Mouse (Mus musculus) small intestine, adult 2 months (tissue): ENCODE results near the gene Gm31571. TPM values are rescaled to one million over a fixed set of nuclear protein-coding genes. Genes with fewer than 3 reads are reported as not detected.
"Not testable (repeated sequence)": the region's sequence is repeated elsewhere in the genome, so short reads cannot be mapped to it uniquely, and the experiment has no call there.

Source experiments
- H3K27ac ChIP-seq: fragments of 200-500 bp; 2 replicates; pipeline ENCODE4 v1.5.1; 2012; ENCODE audit warnings: low read depth, low read length, control low read depth, inconsistent platforms; ENCODE audit not compliant: insufficient read depth
- H3K27me3 ChIP-seq: fragments of 200-500 bp; 2 replicates; pipeline ENCODE4 v1.6.1; 2012; ENCODE audit warnings: mild to moderate bottlenecking, moderate library complexity, low read length, inconsistent platforms; ENCODE audit not compliant: control insufficient read depth, insufficient read depth
- H3K36me3 ChIP-seq: fragments of 200-500 bp; 2 replicates; pipeline ENCODE4 v1.6.1; 2012; ENCODE audit warnings: mild to moderate bottlenecking, low read length, control low read depth, inconsistent platforms; ENCODE audit not compliant: control insufficient read depth, insufficient read depth
- H3K4me1 ChIP-seq: fragments of 200-500 bp; 2 replicates; pipeline ENCODE4 v1.6.1; 2012; ENCODE audit warnings: low read length, inconsistent platforms, mixed read lengths; ENCODE audit not compliant: control insufficient read depth, insufficient read depth, insufficient read length
- H3K4me3 ChIP-seq: fragments of 200-500 bp; 2 replicates; pipeline ENCODE4 v1.5.1; 2012; ENCODE audit warnings: low read depth, mild to moderate bottlenecking, control low read depth, inconsistent platforms, low read length, moderate library complexity
- WGBS: fragments of 180-500 bp; shearing (Covaris S2); methylation state at CpG from one replicate; pipeline ENCODE4 v1.1.7; 2018; 5-methylcytosine and 5-hydroxymethylcytosine counted together
- polyA plus RNA-seq: library from polyadenylated mRNA; depleted of rRNA; stranded (reverse); fragments of >200 nt; gene quantifications from 2 replicates; pipeline ENCODE4 v1.2.3, GENCODE M21; 2012; rRNA removed

The Gm31571 gene
- polyA plus RNA-seq = not detected in 2 replicates

GRCm38 (mm10) chrY:22051253-22051652, at the start of gene Gm31571:
Gm31571 (minus strand) TSS chrY:22051353.
- not testable (repeated sequence) for H3K4me3 ChIP-seq, H3K27ac ChIP-seq, H3K27me3 ChIP-seq, H3K36me3 ChIP-seq, H3K4me1 ChIP-seq
- no CpG with 5 or more reads among the region's 6 CpGs for WGBS
